Mouse (Mus musculus): ENCODE data around the gene Fancc. TPM values are rescaled to one million over a fixed set of nuclear protein-coding genes. Genes with fewer than 3 reads are reported as not detected.

Fancc gene
- polyA plus RNA-seq, 1 experiment from 2014 or later, result 13.5 TPM

DNA sequence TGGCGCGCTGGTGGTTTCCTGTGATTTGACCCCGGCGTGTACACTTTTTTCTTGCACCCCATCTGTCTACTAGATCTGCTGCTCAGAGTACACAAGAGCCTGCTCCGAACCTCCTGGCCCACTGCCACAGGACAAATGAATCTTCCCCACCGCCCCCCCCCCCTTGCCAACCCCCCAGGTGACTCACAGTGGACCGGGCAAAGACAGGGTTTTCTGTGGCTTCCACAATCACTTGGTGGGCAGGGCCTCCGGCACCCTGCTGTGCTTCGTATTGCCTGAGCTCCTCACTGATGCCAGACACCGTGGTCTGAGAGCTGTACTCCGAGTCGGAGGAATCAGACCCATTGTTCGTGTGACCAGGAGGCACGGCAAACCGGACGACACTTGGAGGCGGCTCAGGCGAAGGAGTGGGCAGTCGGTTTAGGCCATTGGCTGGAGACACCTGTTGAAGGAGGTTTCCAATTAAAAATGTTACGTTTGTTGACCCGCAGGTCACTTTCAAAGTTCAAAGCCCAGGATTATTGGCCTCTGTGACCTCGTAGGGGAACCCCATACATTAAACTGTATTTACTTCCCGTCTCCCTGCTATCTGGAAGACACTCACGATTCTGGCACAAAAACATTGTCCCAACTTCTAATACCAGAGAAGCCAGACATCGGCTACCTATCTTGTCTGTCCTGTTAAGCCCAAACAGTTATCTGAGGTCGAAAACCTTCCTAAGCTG is 16.5 kb upstream of the Fancc start:
- WGBS (ENCODE audit: insufficient replicate concordance), result 86% methylated on average over 26 of the region's 26 CpGs
- Histone ChIP-seq H3K4me2 (no peak overlapping the region), H3K27ac (no peak overlapping the region), H3K4me1 (no peaks in the 10 kb centered on the region), H3K27me3 (replicated peaks) (no peaks in the 10 kb centered on the region), H3K9ac (no peak overlapping the region), H3K36me3 (peaks cover 97% of the 10 kb centered on the region), H3K9me3 (replicated peaks) (no peaks in the 10 kb centered on the region), H3K4me3 (no peak overlapping the region)
- ATAC-seq, result no peak

DNA sequence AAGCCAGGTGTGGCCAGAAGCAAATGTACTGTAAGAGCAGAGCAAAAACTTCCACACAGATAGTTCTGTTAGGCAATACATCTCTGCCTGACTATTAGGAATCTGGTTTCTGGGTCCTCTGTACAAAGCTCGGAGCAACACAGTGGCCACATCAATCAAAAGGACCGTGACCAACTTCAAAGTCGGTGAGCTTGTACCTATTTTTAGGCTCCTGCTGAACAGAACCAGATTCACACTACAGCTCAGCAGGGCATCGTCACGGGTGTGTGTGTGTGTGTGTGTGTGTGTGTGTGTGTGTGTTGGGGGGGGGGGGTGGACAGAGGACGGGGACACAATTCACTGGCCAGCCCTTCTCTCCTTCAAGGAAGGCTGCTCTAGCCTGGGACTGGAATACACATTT is 15.3 kb upstream of the Fancc start:
- Histone ChIP-seq H3K4me3 (no peak overlapping the region), H3K27ac (no peak overlapping the region), H3K4me2 (no peak overlapping the region), H3K9ac (no peak overlapping the region), H3K27me3 (replicated peaks) (no peaks in the 10 kb centered on the region), H3K4me1 (no peaks in the 10 kb centered on the region), H3K36me3 (peaks cover 97% of the 10 kb centered on the region), H3K9me3 (replicated peaks) (no peaks in the 10 kb centered on the region)
- no peak for ATAC-seq
- WGBS (ENCODE audit: insufficient replicate concordance), result 75% methylated on average over 5 of the region's 6 CpGs

DNA sequence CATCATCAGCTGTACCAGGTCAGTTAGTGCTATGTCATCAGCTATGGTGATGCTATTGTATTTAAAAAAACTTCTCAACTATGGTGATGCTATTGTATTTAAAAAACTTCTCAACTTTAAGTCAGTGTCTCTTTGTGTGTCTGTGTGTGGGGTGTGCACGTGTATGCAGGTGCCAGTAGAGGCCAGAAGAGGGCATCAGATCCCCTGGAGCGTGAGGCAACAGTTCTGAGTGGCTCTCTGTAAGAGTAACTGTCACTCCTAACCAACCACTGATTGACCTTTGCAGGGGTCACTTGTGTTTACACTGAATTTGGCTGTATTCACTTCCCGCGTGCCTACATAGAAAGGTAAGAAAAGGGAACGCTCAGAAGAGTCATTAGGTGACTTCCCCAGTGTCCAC is 10.7 kb upstream of the Fancc start:
- H3K4me3 ChIP-seq, result no peak overlapping the region
- no peaks in the 10 kb centered on the region for H3K4me1 ChIP-seq
- H3K4me2 ChIP-seq, result no peak overlapping the region
- H3K9me3 ChIP-seq (replicated peaks), result no peaks in the 10 kb centered on the region
- ATAC-seq, result no peak
- no peak overlapping the region for H3K9ac ChIP-seq
- peaks cover 54% of the 10 kb centered on the region for H3K36me3 ChIP-seq
- no peak overlapping the region for H3K27ac ChIP-seq
- H3K27me3 ChIP-seq (replicated peaks), result no peaks in the 10 kb centered on the region
- WGBS (ENCODE audit: insufficient replicate concordance), result 83% methylated on average over 5 of the region's 5 CpGs

DNA sequence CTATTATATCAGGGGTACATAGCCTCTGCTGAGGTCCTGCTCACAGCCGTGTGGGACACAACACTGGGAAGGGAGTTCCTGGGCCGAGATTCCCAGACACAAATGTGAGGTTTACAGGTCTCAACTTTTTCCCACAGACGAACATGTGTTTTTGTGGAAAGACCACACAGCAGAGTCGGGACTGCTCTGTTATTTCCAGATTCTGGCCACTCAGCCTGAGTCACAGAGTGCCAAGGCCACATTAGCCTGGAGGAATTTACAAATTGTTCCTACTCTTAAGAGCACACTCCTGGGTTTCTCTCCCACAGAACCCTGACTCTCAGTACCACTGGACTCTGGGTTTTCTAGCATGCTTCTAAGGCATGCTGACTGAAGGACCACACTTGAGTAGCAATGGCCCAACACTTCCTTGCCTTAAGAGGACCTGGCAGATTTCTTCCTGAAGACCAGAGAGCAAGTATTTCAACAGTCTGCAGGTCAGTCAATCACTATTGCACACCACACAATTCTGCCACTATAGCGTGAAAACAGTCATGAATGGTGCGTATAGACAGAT is 10.0 kb upstream of the Fancc start:
- peaks cover 47% of the 10 kb centered on the region for H3K36me3 ChIP-seq
- WGBS (ENCODE audit: insufficient replicate concordance), result 77% methylated on average over 6 of the region's 6 CpGs
- H3K27ac ChIP-seq, result no peak overlapping the region

DNA sequence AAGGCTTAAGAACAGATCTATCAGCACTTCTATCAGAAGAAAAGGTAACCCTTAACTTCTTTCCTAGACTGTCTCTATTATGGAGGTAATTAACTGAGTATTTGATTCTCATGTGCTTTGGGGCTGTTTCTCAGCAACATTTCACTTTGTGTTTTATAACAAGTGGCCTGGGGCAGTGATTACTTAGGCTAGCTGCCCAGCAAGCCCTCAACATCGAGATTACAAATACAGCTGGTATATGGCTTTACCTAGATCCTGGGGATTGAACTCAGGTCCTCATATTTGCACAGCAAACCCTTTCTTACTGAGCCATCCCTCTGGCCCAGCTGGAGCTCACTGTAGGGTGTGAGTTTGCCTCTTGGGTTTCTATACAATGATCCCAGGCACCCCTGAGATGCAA is 9.3 kb upstream of the Fancc start:
- no peak overlapping the region for H3K4me2 ChIP-seq
- no peaks in the 10 kb centered on the region for H3K27me3 ChIP-seq (replicated peaks)
- no peak overlapping the region for H3K9ac ChIP-seq
- H3K27ac ChIP-seq, result no peak overlapping the region
- no peak for ATAC-seq
- 60% methylated on average over 1 of the region's 1 CpGs for WGBS (ENCODE audit: insufficient replicate concordance)
- H3K9me3 ChIP-seq (replicated peaks), result no peaks in the 10 kb centered on the region
- H3K4me1 ChIP-seq, result no peaks in the 10 kb centered on the region
- no peak overlapping the region for H3K4me3 ChIP-seq
- H3K36me3 ChIP-seq, result peaks cover 40% of the 10 kb centered on the region

More for the DNA sequence above, 10.0 kb upstream of the Fancc start:
- Histone ChIP-seq H3K27me3 (replicated peaks) (no peaks in the 10 kb centered on the region), H3K4me3 (no peak overlapping the region), H3K9ac (no peak overlapping the region), H3K9me3 (replicated peaks) (no peaks in the 10 kb centered on the region), H3K4me1 (no peaks in the 10 kb centered on the region), H3K4me2 (no peak overlapping the region)
- no peak for ATAC-seq

DNA sequence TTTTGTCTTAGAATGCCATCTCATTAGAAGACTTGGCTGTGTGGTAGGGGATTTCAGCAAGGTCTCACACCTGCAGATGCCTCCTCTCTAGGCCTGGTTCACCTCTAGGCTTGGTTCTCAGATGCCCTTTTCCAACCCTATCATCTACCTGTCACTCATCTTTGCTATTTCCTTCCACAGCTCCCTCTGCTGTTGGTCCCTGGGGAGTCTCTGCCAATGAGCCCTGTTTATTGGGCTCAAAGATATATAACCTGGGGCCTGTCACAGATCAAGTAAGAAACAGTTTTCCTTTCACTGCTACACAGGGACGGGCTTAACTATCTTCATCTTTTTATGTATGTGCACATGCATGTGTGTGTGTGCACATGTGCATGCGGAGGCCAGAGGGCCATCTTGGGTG is 5.3 kb upstream of the Fancc start:
- no peak overlapping the region for H3K27ac ChIP-seq
- no peak for ATAC-seq
- H3K4me2 ChIP-seq, result no peak overlapping the region
- 0 out of 2 replicates have a peak, but pooled peaks cover 8% of the 10 kb centered on the region for H3K27me3 ChIP-seq (replicated peaks)
- no peaks in the 10 kb centered on the region for H3K9me3 ChIP-seq (replicated peaks)
- no peak overlapping the region for H3K9ac ChIP-seq
- peaks cover 3% of the 10 kb centered on the region for H3K36me3 ChIP-seq
- WGBS (ENCODE audit: insufficient replicate concordance), result 68% methylated on average over 2 of the region's 2 CpGs
- no peak overlapping the region for H3K4me3 ChIP-seq
- H3K4me1 ChIP-seq, result no peaks in the 10 kb centered on the region

DNA sequence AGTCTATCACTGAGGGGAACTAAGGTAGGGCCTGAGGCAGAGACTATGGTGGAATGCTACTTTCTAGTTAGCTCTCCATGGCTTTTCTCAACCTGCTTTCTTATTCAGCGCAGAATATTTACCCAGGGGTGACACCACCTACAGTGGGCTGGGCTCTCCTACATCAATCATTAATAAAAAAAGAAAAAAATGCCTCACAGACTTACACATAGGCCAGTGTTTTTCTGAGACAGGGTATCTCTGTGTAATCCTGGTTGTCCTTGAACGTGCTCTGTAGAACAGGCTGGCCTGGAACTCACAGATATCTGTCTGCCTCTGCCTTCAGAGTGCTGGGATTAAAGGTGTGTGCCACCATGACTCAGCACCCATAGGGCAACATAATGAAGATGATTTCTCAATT is 2.4 kb upstream of the Fancc start:
- Histone ChIP-seq H3K4me1 (no peaks in the 10 kb centered on the region), H3K9me3 (replicated peaks) (no peaks in the 10 kb centered on the region), H3K36me3 (no peaks in the 10 kb centered on the region), H3K27me3 (replicated peaks) (peaks cover 34% of the 10 kb centered on the region), H3K4me3 (no peak overlapping the region), H3K4me2 (no peak overlapping the region), H3K9ac (no peak overlapping the region), H3K27ac (no peak overlapping the region)
- ATAC-seq, result no peak
- WGBS (ENCODE audit: insufficient replicate concordance), result 55% methylated on average over 2 of the region's 2 CpGs

DNA sequence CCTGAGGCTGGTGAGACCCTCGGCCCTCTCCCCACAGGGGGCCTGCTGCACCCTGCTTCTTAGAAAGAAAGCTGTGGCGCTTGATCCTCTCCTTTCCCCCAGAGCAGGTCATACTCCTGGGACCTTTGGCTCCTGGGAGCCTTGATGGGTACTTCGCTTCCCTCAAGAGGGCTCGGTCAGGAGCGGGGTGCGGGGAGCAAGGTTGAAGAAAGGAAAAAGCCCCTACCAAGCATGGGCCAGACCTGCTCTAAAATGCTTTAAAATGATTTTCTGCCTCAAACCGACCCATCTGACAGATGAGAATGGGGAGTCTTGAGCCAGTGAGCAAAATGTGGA is 9.4 kb downstream of the Fancc start:
- H3K4me3 ChIP-seq, result no peak overlapping the region
- peaks cover 15% of the 10 kb centered on the region for H3K27me3 ChIP-seq (replicated peaks)
- H3K4me1 ChIP-seq, result no peaks in the 10 kb centered on the region
- no peak overlapping the region for H3K27ac ChIP-seq
- H3K4me2 ChIP-seq, result no peak overlapping the region
- 60% methylated on average over 7 of the region's 7 CpGs for WGBS (ENCODE audit: insufficient replicate concordance)
- ATAC-seq, result no peak
- H3K9me3 ChIP-seq (replicated peaks), result no peaks in the 10 kb centered on the region
- no peaks in the 10 kb centered on the region for H3K36me3 ChIP-seq
- H3K9ac ChIP-seq, result no peak overlapping the region

DNA sequence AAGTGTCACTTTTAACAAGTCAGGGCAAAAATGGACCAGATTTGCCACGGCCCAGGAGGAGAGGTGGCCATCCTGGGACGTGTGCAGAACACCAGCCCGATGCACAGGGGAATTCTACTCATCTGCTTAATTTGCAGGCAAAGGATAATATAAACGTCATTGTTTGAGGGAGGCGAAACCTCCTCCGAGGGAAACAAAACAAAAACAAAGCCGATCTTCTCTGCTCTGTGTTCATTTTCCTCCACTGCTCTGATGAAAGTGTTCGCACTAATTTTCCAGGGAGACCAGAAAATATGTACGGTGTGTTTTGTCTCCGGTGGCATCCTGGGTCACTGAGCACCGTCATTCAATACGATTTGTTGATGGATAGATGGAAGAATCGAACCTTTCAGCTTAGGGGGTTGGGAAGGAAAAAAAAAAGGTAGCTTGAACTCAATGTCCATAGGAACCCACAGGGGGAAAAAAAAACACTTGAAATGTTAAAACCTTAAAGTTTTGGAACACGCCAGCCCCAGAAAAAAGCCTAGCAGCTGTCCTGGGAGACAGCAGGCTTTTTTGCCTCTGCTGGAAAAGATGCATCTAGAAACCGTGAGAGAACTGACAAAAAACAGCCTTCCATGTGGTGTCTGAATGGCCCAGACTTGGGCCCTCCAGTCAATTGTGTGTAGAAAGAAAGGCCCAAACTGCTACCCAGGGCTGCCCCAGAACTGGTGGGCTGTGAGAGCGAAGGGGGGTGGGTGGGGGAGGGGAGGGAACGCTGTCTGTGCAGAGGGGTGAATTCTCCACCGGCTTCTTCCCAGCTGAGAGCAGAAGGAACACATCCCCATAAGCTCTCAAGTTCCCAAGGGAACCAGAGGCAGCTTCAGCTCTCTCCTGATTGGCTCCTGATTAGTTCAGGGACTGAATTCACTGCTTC is 10.0 kb downstream of the Fancc start:
- no peak overlapping the region for H3K9ac ChIP-seq
- no peaks in the 10 kb centered on the region for H3K36me3 ChIP-seq
- no peaks in the 10 kb centered on the region for H3K4me1 ChIP-seq
- no peak overlapping the region for H3K4me2 ChIP-seq
- H3K27me3 ChIP-seq (replicated peaks), result peaks cover 15% of the 10 kb centered on the region
- ATAC-seq, result no peak
- 51% methylated on average over 18 of the region's 18 CpGs for WGBS (ENCODE audit: insufficient replicate concordance)
- no peak overlapping the region for H3K27ac ChIP-seq
- no peak overlapping the region for H3K4me3 ChIP-seq
- H3K9me3 ChIP-seq (replicated peaks), result no peaks in the 10 kb centered on the region

DNA sequence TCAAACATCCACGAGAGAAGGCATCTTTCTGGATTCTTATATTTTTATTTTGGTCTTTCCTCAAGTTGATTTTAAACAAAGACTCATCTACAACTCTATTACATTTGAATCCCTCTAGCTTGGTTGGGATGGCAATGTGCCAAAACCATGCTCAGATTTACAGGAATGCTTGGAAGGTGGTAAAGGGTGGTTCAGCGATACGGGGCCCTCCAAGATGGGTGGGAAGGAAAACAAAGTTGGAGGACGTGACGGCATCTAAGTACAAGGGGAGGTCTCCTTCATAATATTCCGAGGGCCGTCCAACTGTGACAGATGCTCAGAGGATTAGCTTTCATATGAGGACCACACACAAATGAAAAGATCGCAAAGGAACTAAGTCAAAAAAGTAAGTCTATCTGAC is 21.7 kb downstream of the Fancc start:
- no peaks in the 10 kb centered on the region for H3K36me3 ChIP-seq
- H3K9me3 ChIP-seq (replicated peaks), result no peaks in the 10 kb centered on the region
- no peaks in the 10 kb centered on the region for H3K27me3 ChIP-seq (replicated peaks)
- no peak for ATAC-seq
- no peak overlapping the region for H3K9ac ChIP-seq
- no peaks in the 10 kb centered on the region for H3K4me1 ChIP-seq
- no peak overlapping the region for H3K4me2 ChIP-seq
- 79% methylated on average over 8 of the region's 8 CpGs for WGBS (ENCODE audit: insufficient replicate concordance)
- H3K4me3 ChIP-seq, result no peak overlapping the region
- no peak overlapping the region for H3K27ac ChIP-seq

DNA sequence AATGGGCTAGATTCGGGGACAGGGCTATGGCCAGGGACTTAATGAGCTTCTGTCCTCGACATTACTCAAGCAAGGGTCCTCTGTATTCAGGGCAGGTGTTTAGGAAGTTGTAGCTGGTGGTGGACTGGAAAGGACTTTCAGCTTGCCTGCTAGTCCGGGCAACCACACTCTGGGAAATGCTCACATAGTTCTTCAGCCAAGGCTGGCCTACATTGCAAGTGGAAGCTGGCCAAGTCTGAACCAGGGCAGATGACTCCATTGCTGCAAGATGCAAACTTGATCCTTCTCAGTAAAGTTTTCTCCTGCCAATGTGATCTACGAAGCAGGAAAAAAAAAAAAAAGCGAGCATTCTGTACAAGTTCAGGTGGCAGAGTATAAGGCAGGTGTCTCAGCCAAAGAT is 44.2 kb downstream of the Fancc start:
- Histone ChIP-seq H3K36me3 (no peaks in the 10 kb centered on the region), H3K27ac (no peak overlapping the region), H3K4me1 (no peaks in the 10 kb centered on the region), H3K27me3 (replicated peaks) (no peaks in the 10 kb centered on the region; the same call in 1 of the 2 replicates), H3K9me3 (replicated peaks) (no peaks in the 10 kb centered on the region), H3K4me2 (no peak overlapping the region), H3K4me3 (no peak overlapping the region), H3K9ac (no peak overlapping the region)
- 53% methylated on average over 5 of the region's 5 CpGs for WGBS (ENCODE audit: insufficient replicate concordance)
- no peak for ATAC-seq

DNA sequence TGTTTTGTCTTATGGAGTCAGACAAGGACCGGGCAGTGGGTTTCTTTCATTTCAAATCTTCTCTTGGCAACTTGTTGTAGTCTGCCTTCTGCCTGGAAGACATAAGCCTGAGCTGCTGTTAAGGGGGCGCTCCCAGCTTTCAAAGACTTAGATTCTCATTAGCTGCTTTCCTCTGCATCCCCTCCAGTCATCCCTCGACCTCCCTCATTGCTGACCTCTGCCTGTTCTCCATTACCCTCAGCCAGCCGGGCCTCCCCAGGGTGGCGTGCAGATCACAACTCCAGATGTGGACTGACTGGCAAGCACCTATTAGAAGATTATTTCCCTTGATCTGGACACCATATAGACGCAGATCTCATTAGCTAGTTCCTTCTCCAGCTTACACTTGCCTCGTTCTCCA is 45.9 kb downstream of the Fancc start:
- Histone ChIP-seq H3K4me2 (no peak overlapping the region), H3K4me3 (no peak overlapping the region), H3K9me3 (replicated peaks) (no peaks in the 10 kb centered on the region), H3K27ac (no peak overlapping the region), H3K36me3 (no peaks in the 10 kb centered on the region), H3K4me1 (no peaks in the 10 kb centered on the region), H3K9ac (no peak overlapping the region), H3K27me3 (replicated peaks) (no peaks in the 10 kb centered on the region; the same call in 1 of the 2 replicates)
- no peak for ATAC-seq
- 58% methylated on average over 7 of the region's 7 CpGs for WGBS (ENCODE audit: insufficient replicate concordance)

Measured in liver, embryonic 12.5 days (tissue).